ENCODE assay signal across 13 mouse cellular contexts in the genomic region with DNA sequence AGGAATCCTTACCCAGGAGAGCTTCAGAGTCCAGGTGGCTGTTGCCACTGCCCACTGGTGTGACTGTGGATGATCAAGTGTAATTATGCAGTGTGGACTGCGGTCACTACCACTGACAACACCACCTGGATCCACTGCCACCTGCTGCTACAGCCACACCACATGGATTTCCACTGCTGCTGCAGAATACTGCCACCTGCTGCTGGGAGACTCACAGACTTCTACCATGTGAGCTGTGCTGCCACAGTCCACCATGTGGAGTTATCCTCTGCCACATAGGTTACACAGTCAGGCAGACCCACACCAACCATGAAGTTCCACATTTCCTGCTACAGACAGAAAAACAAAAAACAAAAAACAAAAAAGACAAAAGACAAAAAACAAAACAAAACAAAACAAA.
A peak's percentile ranks its signal among the peaks of the same experiment; 100 is the strongest.
DNase-seq lines count a peak whose midpoint lies in the region; ATAC-seq and TF ChIP-seq lines count a peak whose summit lies in the region.
"Had no signal": no experiment of that assay in that cellular context is flagged by ENCODE, and none has a peak within 500 bp of the region (broad histone marks: within the 10 kb centered on the region; RNA-seq: fewer than 3 reads in every experiment).

No protein-coding gene starts in this region.

- H3K4me3 ChIP-seq in kidney, adult 2 months (ENCODE audit: insufficient read depth, low read depth, low read length): no peak overlapping the region
- H3K4me3 ChIP-seq in stomach, postnatal 0 days (ENCODE audit: low read depth, low read length): no peak overlapping the region
- H3K4me3 ChIP-seq: embryonic facial prominence, embryonic 12.5 days; limb, embryonic 15.5 days had no signal

- H3K27me3 ChIP-seq in kidney, adult 2 months (replicated peaks; ENCODE audit: control insufficient read depth, insufficient read depth, low read length): no peaks in the 10 kb centered on the region
- no peaks in the 10 kb centered on the region for H3K27me3 ChIP-seq in stomach, postnatal 0 days (ENCODE audit: control insufficient read depth, insufficient read depth, low read length)
- H3K27me3 ChIP-seq: embryonic facial prominence, embryonic 12.5 days; limb, embryonic 15.5 days had no signal

- no peaks in the 10 kb centered on the region for H3K4me1 ChIP-seq in kidney, adult 2 months (ENCODE audit: control insufficient read depth, insufficient read depth, low read length)
- H3K4me1 ChIP-seq in stomach, postnatal 0 days (replicated peaks; ENCODE audit: control insufficient read depth, insufficient read depth): no peaks in the 10 kb centered on the region
- H3K4me1 ChIP-seq: embryonic facial prominence, embryonic 12.5 days; limb, embryonic 15.5 days had no signal

- DNase-seq in kidney, adult 2 months: peak; percentile 18
- DNase-seq in kidney, adult 18-20 months: no peak
- peak; percentile 3 for DNase-seq in ovary, postnatal 36 days (ENCODE audit: low spot score)
- DNase-seq in ovary, postnatal 10 days (ENCODE audit: low spot score): no peak
- DNase-seq in kidney, postnatal 10 days: peak; percentile 27
- DNase-seq in stomach, postnatal 0 days (ENCODE audit: low spot score): no peak
- DNase-seq in spleen, postnatal 10 days (ENCODE audit: low spot score in 2 of 2): no peak
- DNase-seq in spleen, postnatal 4 days (ENCODE audit: low spot score in 2 of 2): no peak
- DNase-seq: cerebellum, adult 2 months; heart, adult 18-20 months; heart, postnatal 36 days had no signal

- no peak overlapping the region for H3K27ac ChIP-seq in kidney, adult 2 months (ENCODE audit: insufficient read depth, low read depth, low read length)
- no peak overlapping the region for H3K27ac ChIP-seq in stomach, postnatal 0 days (replicated peaks)
- H3K27ac ChIP-seq: embryonic facial prominence, embryonic 12.5 days; limb, embryonic 15.5 days had no signal

- H3K9me3 ChIP-seq in stomach, postnatal 0 days (ENCODE audit: control insufficient read depth, low read length): no peaks in the 10 kb centered on the region
- H3K9me3 ChIP-seq: embryonic facial prominence, embryonic 12.5 days; limb, embryonic 15.5 days had no signal

- H3K36me3 ChIP-seq in kidney, adult 2 months (ENCODE audit: control insufficient read depth, insufficient read depth, low read length): no peaks in the 10 kb centered on the region
- no peaks in the 10 kb centered on the region for H3K36me3 ChIP-seq in stomach, postnatal 0 days (ENCODE audit: control insufficient read depth, insufficient read depth, low read length)
- H3K36me3 ChIP-seq: embryonic facial prominence, embryonic 12.5 days; limb, embryonic 15.5 days had no signal

- TF ChIP-seq EP300 in stomach, postnatal 0 days (optimal IDR thresholded peaks at IDR 0.05): no peak

- no peak for TF ChIP-seq POLR2A in kidney, adult 2 months (IDR thresholded peaks at IDR 0.05; ENCODE audit: low read depth, low read length)

- TF ChIP-seq CTCF in kidney, adult 2 months (conservative IDR thresholded peaks at IDR 0.05; ENCODE audit: insufficient read depth, insufficient read length, low read depth, low read length): no peak; the same call in 1 of the 2 replicates
- TF ChIP-seq CTCF in stomach, postnatal 0 days (IDR thresholded peaks at IDR 0.05; ENCODE audit: low read depth): peak; percentile 26; the same call in 1 of the 2 replicates

- no peak overlapping the region for H3K9ac ChIP-seq in stomach, postnatal 0 days (ENCODE audit: low read length)
- H3K9ac ChIP-seq: embryonic facial prominence, embryonic 12.5 days; limb, embryonic 15.5 days had no signal

- H3K4me2 ChIP-seq in stomach, postnatal 0 days (replicated peaks; ENCODE audit: low read depth): no peak overlapping the region
- H3K4me2 ChIP-seq: embryonic facial prominence, embryonic 12.5 days; limb, embryonic 15.5 days had no signal

- ATAC-seq in stomach, postnatal 0 days (ENCODE audit: low FRiP score, low TSS enrichment): no peak

- WGBS in kidney, adult 2 months: 86% methylated on average over 1 of the region's 1 CpGs
- WGBS in stomach, postnatal 0 days: 94% methylated on average over 1 of the region's 1 CpGs

Comparison
In these comparisons a context has a peak if more than half of its experiments do, and no peak if none do; other contexts are left out.
1. DNase-seq: peak in kidney, adult 2 months (single experiment), ovary, postnatal 36 days (single experiment) and kidney, postnatal 10 days (single experiment); none in kidney, adult 18-20 months (single experiment), ovary, postnatal 10 days (single experiment), stomach, postnatal 0 days (single experiment), spleen, postnatal 10 days (0 of 2) and spleen, postnatal 4 days (0 of 2).